Mouse (Mus musculus) fibroblast of lung, adult 2 months (primary cell): ENCODE measurements at regions not wholly inside any gene's neighbourhood (a gene's known extent, or its start where the extent isn't known, plus 50 kb on each side); places are given as distances from the start of the nearest gene placed in this dataset.

Experiments used
- DNase-seq: peaks from one replicate; pipeline ENCODE4 v3.0.0-alpha.2; 2011; ENCODE audit warnings: low read depth

DNA sequence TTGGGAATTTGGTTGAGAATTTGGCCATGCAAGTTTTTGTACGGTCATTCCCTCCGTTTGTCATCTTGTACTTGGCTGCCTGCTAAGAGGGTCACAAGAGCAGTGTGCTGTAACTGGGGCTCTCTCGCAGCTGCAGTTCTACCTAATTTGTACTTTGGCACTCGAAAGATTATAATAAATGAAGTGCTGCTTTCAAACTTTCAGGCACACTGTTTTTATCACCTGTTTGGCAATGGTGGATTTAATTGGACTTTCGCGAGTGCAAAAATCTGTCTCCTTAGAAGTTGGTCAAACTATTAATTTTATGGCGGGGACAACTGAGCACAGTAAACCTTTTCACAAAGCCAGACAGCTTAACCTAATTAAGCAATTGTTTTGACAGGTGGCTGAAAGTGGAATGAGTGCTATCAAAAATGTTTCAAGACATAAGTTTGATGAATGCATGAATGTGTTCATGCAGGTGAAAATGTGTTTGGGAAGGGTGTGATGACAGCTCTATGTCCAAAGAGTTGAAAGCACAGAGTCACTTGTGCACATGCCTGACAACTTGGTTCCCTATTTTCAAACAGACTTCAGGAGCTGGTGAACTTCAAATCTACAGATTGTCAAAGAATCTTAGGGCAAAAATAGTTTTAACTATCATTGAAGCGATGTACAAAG lies 158.2 kb downstream of the Flrt2 start:
- peak; percentile 13 for DNase-seq

- no peak for DNase-seq
These were observed 185.6 kb downstream of the Flrt2 start for GRCm38 (mm10) chr12:95877661-95878060.
